Mouse (Mus musculus): ENCODE results near the gene Adk.

- TF ChIP-seq HCFC1 (IDR thresholded peaks at IDR 0.05; ENCODE audit: borderline replicate concordance, insufficient read depth, low read length) = no peak
- no peak for TF ChIP-seq ZC3H11A (IDR thresholded peaks at IDR 0.05; ENCODE audit: borderline replicate concordance, low read depth, low read length)
These were observed 55.2 kb downstream of the Adk start for GRCm38 (mm10) chr14:21107551-21107950.
